Mouse (Mus musculus): ENCODE data around the gene Creb3l1.

The Creb3l1 gene

GRCm38 (mm10) chr2:91962864-91963401, 61.4 kb downstream of the Creb3l1 start:
- DNase-seq: no peak

GRCm38 (mm10) chr2:91961901-91962761, 62.2 kb downstream of the Creb3l1 start:
- DNase-seq: no peak

GRCm38 (mm10) chr2:91960459-91960858, 63.8 kb downstream of the Creb3l1 start:
- DNase-seq: no peak

GRCm38 (mm10) chr2:91959544-91960410, 64.5 kb downstream of the Creb3l1 start:
- DNase-seq: no peak

GRCm38 (mm10) chr2:91958701-91959457, 65.4 kb downstream of the Creb3l1 start:
- peak; percentile 70 for DNase-seq

- DNase-seq: no peak
These were observed 66.3 kb downstream of the Creb3l1 start for GRCm38 (mm10) chr2:91958049-91958448.

GRCm38 (mm10) chr2:91957096-91957495, 67.2 kb downstream of the Creb3l1 start:
- DNase-seq: peak; percentile 44

GRCm38 (mm10) chr2:91955875-91956274, 68.4 kb downstream of the Creb3l1 start:
- no peak for DNase-seq

- DNase-seq: peak; percentile 60
These were observed 69.1 kb downstream of the Creb3l1 start for GRCm38 (mm10) chr2:91955121-91955591.

- peak; percentile 96 for DNase-seq
These were observed 70.5 kb downstream of the Creb3l1 start for GRCm38 (mm10) chr2:91953825-91954224.

- DNase-seq: peak; percentile 68
These were observed 73.8 kb downstream of the Creb3l1 start for GRCm38 (mm10) chr2:91950275-91951085.

GRCm38 (mm10) chr2:91949411-91950274, 74.7 kb downstream of the Creb3l1 start:
- DNase-seq: peak; percentile 43

- DNase-seq: no peak
These were observed 75.5 kb downstream of the Creb3l1 start for GRCm38 (mm10) chr2:91948792-91949241.

- DNase-seq: peak; percentile 80
These were observed 76.2 kb downstream of the Creb3l1 start for GRCm38 (mm10) chr2:91948151-91948509.

GRCm38 (mm10) chr2:91947397-91948150, 76.7 kb downstream of the Creb3l1 start:
- peak; percentile 71 for DNase-seq

- DNase-seq: peak; percentile 58
These were observed 77.5 kb downstream of the Creb3l1 start for GRCm38 (mm10) chr2:91946836-91947235.

GRCm38 (mm10) chr2:91945483-91945882, 78.8 kb downstream of the Creb3l1 start, which contains the start of gene Gm9821:
Gene Gm9821 (plus strand): TSS chr2:91945703.
- DNase-seq: no peak

GRCm38 (mm10) chr2:91944170-91944950, 79.9 kb downstream of the Creb3l1 start:
- DNase-seq: peak; percentile 84

- no peak for DNase-seq
These were observed 81.9 kb downstream of the Creb3l1 start for GRCm38 (mm10) chr2:91942356-91942755.

Measured in lung, postnatal 36 days (tissue).